Mouse (Mus musculus): ENCODE measurements around the gene Ppfibp1.

Gene Ppfibp1

GRCm38 (mm10) chr6:146995878-146996277 lies 107.6 kb downstream of the Ppfibp1 start:
- DNase-seq (ENCODE audit: low spot score in 2 of 2): no peak

GRCm38 (mm10) chr6:146997006-146997405 lies 108.7 kb downstream of the Ppfibp1 start:
- no peak for DNase-seq (ENCODE audit: low spot score in 2 of 2)

GRCm38 (mm10) chr6:146998710-146999109 lies 110.4 kb downstream of the Ppfibp1 start:
- no peak for DNase-seq (ENCODE audit: low spot score in 2 of 2)

- DNase-seq (ENCODE audit: low spot score in 2 of 2): no peak
Measured at GRCm38 (mm10) chr6:146999302-146999701, 111.0 kb downstream of the Ppfibp1 start.

GRCm38 (mm10) chr6:146999755-147000154 lies 111.5 kb downstream of the Ppfibp1 start:
- no peak for DNase-seq (ENCODE audit: low spot score in 2 of 2)

- peak in 1 of 2 experiments; percentile 36 for DNase-seq (ENCODE audit: low spot score in 2 of 2)
Measured at GRCm38 (mm10) chr6:147008148-147008547, 119.9 kb downstream of the Ppfibp1 start.

- no peak for DNase-seq (ENCODE audit: low spot score in 2 of 2)
Measured at GRCm38 (mm10) chr6:147010358-147010757, 122.1 kb downstream of the Ppfibp1 start.

GRCm38 (mm10) chr6:147010811-147011520 lies 122.7 kb downstream of the Ppfibp1 start:
- DNase-seq (ENCODE audit: low spot score in 2 of 2): no peak

GRCm38 (mm10) chr6:147011555-147011954 lies 123.3 kb downstream of the Ppfibp1 start:
- DNase-seq (ENCODE audit: low spot score in 2 of 2): no peak

GRCm38 (mm10) chr6:147011977-147012376 lies 123.7 kb downstream of the Ppfibp1 start:
- no peak for DNase-seq (ENCODE audit: low spot score in 2 of 2)

GRCm38 (mm10) chr6:147013546-147013945 lies 125.3 kb downstream of the Ppfibp1 start:
- DNase-seq (ENCODE audit: low spot score in 2 of 2): no peak

- DNase-seq (ENCODE audit: low spot score in 2 of 2): no peak
Measured at GRCm38 (mm10) chr6:147017906-147018305, 129.6 kb downstream of the Ppfibp1 start.

- DNase-seq (ENCODE audit: low spot score in 2 of 2): no peak
Measured at GRCm38 (mm10) chr6:147018364-147018763, 130.1 kb downstream of the Ppfibp1 start.

- DNase-seq (ENCODE audit: low spot score in 2 of 2): no peak
Measured at GRCm38 (mm10) chr6:147021181-147021580, 132.9 kb downstream of the Ppfibp1 start.

- DNase-seq (ENCODE audit: low spot score in 2 of 2): no peak
Measured at GRCm38 (mm10) chr6:147022375-147023132, 134.3 kb downstream of the Ppfibp1 start.

- DNase-seq (ENCODE audit: low spot score in 2 of 2): no peak
Measured at GRCm38 (mm10) chr6:147023133-147023395, 134.8 kb downstream of the Ppfibp1 start.

- DNase-seq (ENCODE audit: low spot score in 2 of 2): no peak
Measured at GRCm38 (mm10) chr6:147023568-147023967, 135.3 kb downstream of the Ppfibp1 start.

GRCm38 (mm10) chr6:147024761-147025160 lies 136.5 kb downstream of the Ppfibp1 start:
- no peak for DNase-seq (ENCODE audit: low spot score in 2 of 2)

GRCm38 (mm10) chr6:147028396-147028795 lies 140.1 kb downstream of the Ppfibp1 start:
- no peak for DNase-seq (ENCODE audit: low spot score in 2 of 2)

- no peak for DNase-seq (ENCODE audit: low spot score in 2 of 2)
Measured at GRCm38 (mm10) chr6:147029591-147029990, 141.3 kb downstream of the Ppfibp1 start.

- DNase-seq (ENCODE audit: low spot score in 2 of 2): no peak
Measured at GRCm38 (mm10) chr6:147030096-147030885, 142.0 kb downstream of the Ppfibp1 start.

GRCm38 (mm10) chr6:147032303-147032925 lies 144.1 kb downstream of the Ppfibp1 start, which contains the start of gene Rep15:
Rep15 (plus strand) TSS chr6:147032584.
- no peak for DNase-seq (ENCODE audit: low spot score in 2 of 2)

Measured in frontal cortex, postnatal 14 days (tissue).